Mouse (Mus musculus) testis, adult 2 months (tissue): ENCODE results near the gene Fam209. TPM values are rescaled to one million over a fixed set of nuclear protein-coding genes. Genes with fewer than 3 reads are reported as not detected.

ENCODE experiments used
- H3K27ac ChIP-seq: fragments of 200-500 bp; 2 replicates; pipeline ENCODE4 v1.5.1; 2012; ENCODE audit warnings: low read depth, low read length; ENCODE audit not compliant: control insufficient read depth, insufficient read depth
- H3K27me3 ChIP-seq: fragments of 200-500 bp; 2 replicates; pipeline ENCODE4 v1.6.1; 2012; ENCODE audit warnings: mild to moderate bottlenecking, low read length, moderate library complexity; ENCODE audit not compliant: control insufficient read depth, insufficient read depth
- H3K36me3 ChIP-seq: fragments of 200-500 bp; 2 replicates; pipeline ENCODE4 v1.6.1; 2012; ENCODE audit warnings: mild to moderate bottlenecking, low read length; ENCODE audit not compliant: control insufficient read depth, insufficient read depth
- H3K4me1 ChIP-seq: fragments of 200-500 bp; 2 replicates; pipeline ENCODE4 v1.6.1; 2012; ENCODE audit warnings: low read length; ENCODE audit not compliant: control insufficient read depth, insufficient read depth
- H3K4me3 ChIP-seq: fragments of 200-500 bp; 2 replicates; pipeline ENCODE4 v1.5.1; 2012; ENCODE audit warnings: low read depth, mild to moderate bottlenecking, low read length, moderate library complexity, mixed read lengths; ENCODE audit not compliant: control insufficient read depth
- CTCF ChIP-seq: fragments of 200-500 bp; IDR thresholded peaks from 2 replicates; pipeline ENCODE4 v1.5.1; 2012; ENCODE audit warnings: low read depth, mild to moderate bottlenecking, inconsistent platforms, low read length, moderate library complexity; ENCODE audit not compliant: control insufficient read depth, insufficient read depth, insufficient replicate concordance
- POLR2A ChIP-seq: fragments of 200-500 bp; IDR thresholded peaks from 2 replicates; pipeline ENCODE4 v1.6.1; 2012; ENCODE audit warnings: low read depth, mild to moderate bottlenecking, inconsistent platforms, low read length, moderate library complexity; ENCODE audit not compliant: control insufficient read depth
- polyA plus RNA-seq: library from polyadenylated mRNA; depleted of rRNA; stranded (reverse); fragments of >200 nt; gene quantifications from 2 replicates; pipeline ENCODE4 v1.2.3, GENCODE M21; 2012

Gene Fam209
- polyA plus RNA-seq, 1 experiment, result 416 TPM

- no peak overlapping the region for H3K4me3 ChIP-seq
- TF ChIP-seq CTCF, result no peak; the same call in 1 of the 2 replicates
- TF ChIP-seq POLR2A, result no peak
- no peaks in the 10 kb centered on the region; the same call in 1 of the 2 replicates for H3K4me1 ChIP-seq
- no peaks in the 10 kb centered on the region for H3K36me3 ChIP-seq
- no peaks in the 10 kb centered on the region for H3K27me3 ChIP-seq
- H3K27ac ChIP-seq, result no peak overlapping the region
These were observed 5.5 kb downstream of the Fam209 start for GRCm38 (mm10) chr2:172477860-172478259.

DNA sequence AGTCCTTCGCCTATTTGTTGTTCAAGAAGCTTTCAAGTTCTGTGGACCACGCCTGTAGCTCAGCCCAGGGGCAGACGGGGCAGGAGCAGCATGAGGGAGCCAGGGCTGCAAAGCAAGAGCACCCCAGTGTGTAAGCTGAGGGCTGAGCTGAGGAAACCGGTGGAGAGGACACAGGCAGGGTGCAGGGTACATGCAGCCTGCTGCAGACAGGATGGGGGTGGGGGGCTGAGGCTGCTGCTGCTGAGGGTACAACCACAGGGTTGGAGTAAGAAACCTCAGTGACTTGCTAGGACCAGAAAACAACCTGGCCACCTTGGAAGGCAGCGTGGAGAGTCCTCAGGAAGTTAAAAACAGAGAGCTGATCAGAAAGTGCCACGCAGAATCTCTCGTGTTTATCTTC is 8.0 kb downstream of the Fam209 start:
- H3K36me3 ChIP-seq, result no peaks in the 10 kb centered on the region
- no peak for TF ChIP-seq CTCF
- no peak for TF ChIP-seq POLR2A
- H3K27ac ChIP-seq, result no peak overlapping the region
- H3K4me1 ChIP-seq, result no peaks in the 10 kb centered on the region; the same call in 1 of the 2 replicates
- H3K27me3 ChIP-seq, result no peaks in the 10 kb centered on the region
- H3K4me3 ChIP-seq, result no peak overlapping the region

GRCm38 (mm10) chr2:172481654-172482385 is 9.5 kb downstream of the Fam209 start:
- H3K4me3 ChIP-seq, result no peak overlapping the region

DNA sequence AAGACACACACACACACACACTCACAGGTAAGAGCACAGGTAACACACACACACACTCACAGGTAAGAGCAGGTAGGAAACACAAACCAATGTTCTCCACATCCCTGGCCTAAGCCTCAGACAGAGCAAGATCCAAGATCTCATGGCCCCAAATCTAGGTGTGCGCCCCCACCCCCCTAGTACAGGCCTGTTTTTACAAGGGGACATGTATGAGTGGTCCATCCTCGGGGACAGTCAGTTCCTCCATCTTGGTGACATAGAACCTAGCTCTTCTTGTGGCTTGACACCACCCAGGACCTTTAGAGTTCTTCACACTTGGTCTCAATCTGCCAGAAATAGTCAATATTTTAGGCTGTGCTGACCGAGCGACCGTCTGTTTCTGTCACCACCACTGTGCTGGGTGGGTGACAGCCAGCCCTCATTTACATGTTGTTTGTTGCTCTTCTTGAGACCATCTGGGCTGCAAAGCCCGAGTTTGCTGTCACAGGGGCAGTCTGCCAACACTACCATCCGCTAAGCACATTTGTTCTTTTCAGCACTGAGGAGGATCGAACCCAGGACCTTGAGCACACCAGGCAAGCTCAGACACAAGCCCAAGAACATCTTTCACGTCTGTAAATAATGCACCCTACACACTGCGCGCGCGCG is 11.6 kb downstream of the Fam209 start:
- Histone ChIP-seq H3K4me3 (no peak overlapping the region), H3K27ac (no peak overlapping the region), H3K36me3 (no peaks in the 10 kb centered on the region), H3K27me3 (no peaks in the 10 kb centered on the region), H3K4me1 (no peaks in the 10 kb centered on the region)
- TF ChIP-seq POLR2A (no peak), CTCF (no peak)

More at GRCm38 (mm10) chr2:172481654-172482385, 9.5 kb downstream of the Fam209 start:
- no peaks in the 10 kb centered on the region for H3K36me3 ChIP-seq
- H3K4me1 ChIP-seq, result no peaks in the 10 kb centered on the region
- TF ChIP-seq POLR2A, result no peak
- TF ChIP-seq CTCF, result no peak
- H3K27ac ChIP-seq, result no peak overlapping the region
- H3K27me3 ChIP-seq, result no peaks in the 10 kb centered on the region

- no peaks in the 10 kb centered on the region for H3K4me1 ChIP-seq
- no peaks in the 10 kb centered on the region for H3K36me3 ChIP-seq
- no peaks in the 10 kb centered on the region for H3K27me3 ChIP-seq
- TF ChIP-seq CTCF (no peak), POLR2A (no peak)
- no peak overlapping the region for H3K4me3 ChIP-seq
- H3K27ac ChIP-seq, result no peak overlapping the region
These were observed 12.5 kb downstream of the Fam209 start for GRCm38 (mm10) chr2:172484696-172485370.

DNA sequence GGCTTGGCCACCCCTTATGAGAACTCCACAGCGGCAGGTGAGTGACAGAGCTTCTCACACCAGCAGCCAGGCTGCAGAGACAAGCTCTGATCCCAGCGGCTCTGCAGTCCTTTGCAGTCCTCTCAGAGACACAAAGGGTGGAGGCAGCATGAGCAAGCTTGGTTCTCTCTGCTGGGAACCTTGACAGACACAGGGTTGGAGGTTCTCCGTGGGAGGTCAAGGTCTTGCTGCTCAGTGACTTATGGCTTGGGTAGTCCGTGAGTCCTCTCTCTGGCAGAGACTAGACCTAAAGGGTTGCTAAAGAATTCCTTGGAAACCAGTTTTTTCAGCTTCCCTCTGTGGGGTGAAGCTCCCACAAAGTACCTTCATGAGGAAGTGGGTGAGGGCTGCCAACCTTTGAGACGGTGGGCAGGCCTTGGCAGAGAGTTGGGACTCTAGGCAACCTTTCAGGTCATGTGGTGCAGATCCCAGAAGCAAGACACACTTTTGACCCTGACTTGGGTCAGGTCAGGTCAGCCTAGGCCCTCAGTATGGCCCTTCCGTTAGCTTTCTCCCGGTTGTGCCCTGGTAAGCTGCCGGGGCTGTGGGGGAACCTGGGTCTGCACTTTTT is 24.5 kb downstream of the Fam209 start:
- no peak for TF ChIP-seq POLR2A
- TF ChIP-seq CTCF, result no peak

GRCm38 (mm10) chr2:172498823-172499222 is 26.5 kb downstream of the Fam209 start:
- no peak for TF ChIP-seq POLR2A
- TF ChIP-seq CTCF, result no peak
- Histone ChIP-seq H3K4me3 (no peak overlapping the region), H3K36me3 (no peaks in the 10 kb centered on the region), H3K27ac (no peak overlapping the region), H3K27me3 (no peaks in the 10 kb centered on the region), H3K4me1 (no peaks in the 10 kb centered on the region; the same call in 1 of the 2 replicates)

More for the DNA sequence above, 24.5 kb downstream of the Fam209 start:
- no peak overlapping the region for H3K27ac ChIP-seq
- no peak overlapping the region for H3K4me3 ChIP-seq
- no peaks in the 10 kb centered on the region for H3K36me3 ChIP-seq
- H3K4me1 ChIP-seq, result no peaks in the 10 kb centered on the region; the same call in 1 of the 2 replicates
- H3K27me3 ChIP-seq, result no peaks in the 10 kb centered on the region
